Mouse (Mus musculus) stomach, postnatal 0 days (tissue): ENCODE results near the gene Cyp17a1.

Experiments used
- CTCF ChIP-seq: IDR thresholded peaks from 2 replicates; pipeline ENCODE4 v1.5.1; 2016; ENCODE audit warnings: antibody characterized with exemption, low read depth, mild to moderate bottlenecking, moderate library complexity
- EP300 ChIP-seq: optimal IDR thresholded peaks from 2 replicates; pipeline ENCODE3; 2016; ENCODE audit warnings: antibody characterized with exemption

GRCm38 (mm10) chr19:46623194-46623667 is 49.7 kb downstream of the Cyp17a1 start:
- TF ChIP-seq CTCF (no peak), EP300 (no peak)
